Mouse (Mus musculus): Measurements from ENCODE around the gene Ahsg. TPM values are rescaled to one million over a fixed set of nuclear protein-coding genes. Genes with fewer than 3 reads are reported as not detected.

The Ahsg gene
- total and polyA plus RNA-seq, 3 experiments: 0.13 TPM; not detected in 2

- TF ChIP-seq HCFC1 (IDR thresholded peaks at IDR 0.05; ENCODE audit: low read depth, low read length): no peak
- TF ChIP-seq ZNF384 (IDR thresholded peaks at IDR 0.05; ENCODE audit: low read depth, low read length): no peak
- no peak for TF ChIP-seq TBP (IDR thresholded peaks at IDR 0.05; ENCODE audit: low read depth, low read length)
- TF ChIP-seq GATA1 (IDR thresholded peaks at IDR 0.05; ENCODE audit: low read depth, low read length): no peak
- TF ChIP-seq MXI1 (IDR thresholded peaks at IDR 0.05; ENCODE audit: low read depth, low read length): no peak
- TF ChIP-seq SIN3A (IDR thresholded peaks at IDR 0.05; ENCODE audit: low read length): no peak
- TF ChIP-seq USF2 (IDR thresholded peaks at IDR 0.05; ENCODE audit: borderline replicate concordance in 1 of 2, insufficient read depth in 1 of 2, low read depth in 1 of 2, low read length in 2 of 2): no peak
- TF ChIP-seq CHD1 (IDR thresholded peaks at IDR 0.05; ENCODE audit: low read depth, low read length): no peak
- no peak for TF ChIP-seq ETS1 (IDR thresholded peaks at IDR 0.05; ENCODE audit: low read depth, low read length)
- no peak for TF ChIP-seq NELFE (IDR thresholded peaks at IDR 0.05; ENCODE audit: low read depth, low read length)
- TF ChIP-seq BHLHE40 (IDR thresholded peaks at IDR 0.05; ENCODE audit: borderline replicate concordance, low read depth, low read length): no peak
- TF ChIP-seq MAFK (IDR thresholded peaks at IDR 0.05; ENCODE audit: borderline replicate concordance, low read depth, low read length): no peak
- no peak for TF ChIP-seq TAL1 (IDR thresholded peaks at IDR 0.05; ENCODE audit: low read length)
- TF ChIP-seq E2F4 (IDR thresholded peaks at IDR 0.05; ENCODE audit: borderline replicate concordance, low read depth, low read length): no peak
- TF ChIP-seq KAT2A (conservative IDR thresholded peaks at IDR 0.05; ENCODE audit: low read depth, low read length): no peak
- TF ChIP-seq POLR2AphosphoS5 (IDR thresholded peaks at IDR 0.05; ENCODE audit: borderline replicate concordance, low read depth, low read length): no peak
- TF ChIP-seq POLR2A (IDR thresholded peaks at IDR 0.05; ENCODE audit: control insufficient read depth in 1 of 2, insufficient read depth in 1 of 2, low read depth in 1 of 2, low read length in 2 of 2, poor library complexity in 1 of 2): no peak
- Histone ChIP-seq H3K27me3 (ENCODE audit: control insufficient read depth in 1 of 2, insufficient read depth in 2 of 2, low read length in 2 of 2) (no peaks in the 10 kb centered on the region), H3K27ac (ENCODE audit: control insufficient read depth, low read depth, low read length) (no peak overlapping the region), H3K9ac (ENCODE audit: control insufficient read depth, low read depth, low read length, poor library complexity, severe bottlenecking) (no peak overlapping the region), H3K36me3 (ENCODE audit: control insufficient read depth in 1 of 2, insufficient read depth in 2 of 2, low read length in 2 of 2) (peaks cover 0 to 20% of the 10 kb centered on the region in 2 experiments; a peak in 2 of 4 replicates), H3K4me1 (ENCODE audit: control insufficient read depth in 1 of 2, insufficient read depth in 2 of 2, low read length in 2 of 2) (peaks cover 18 to 28% of the 10 kb centered on the region in 2 experiments; a peak in 3 of 4 replicates), H3K4me3 (ENCODE audit: control insufficient read depth in 1 of 2, insufficient read depth in 1 of 2, low read depth in 2 of 2, low read length in 2 of 2) (no peak overlapping the region), H3K9me3 (replicated peaks; ENCODE audit: insufficient read depth, low read length) (no peaks in the 10 kb centered on the region), H3K79me2 (ENCODE audit: control insufficient read depth, insufficient read depth, low read length, poor library complexity) (no peaks in the 10 kb centered on the region)
- no peak for DNase-seq (ENCODE audit: low read depth, low spot score)
Measured at GRCm38 (mm10) chr16:22877660-22878390, 13.3 kb upstream of the Ahsg start.

- Histone ChIP-seq H3K9me3 (replicated peaks; ENCODE audit: insufficient read depth, low read length) (no peaks in the 10 kb centered on the region), H3K79me2 (ENCODE audit: control insufficient read depth, insufficient read depth, low read length, poor library complexity) (no peaks in the 10 kb centered on the region), H3K9ac (ENCODE audit: control insufficient read depth, low read depth, low read length, poor library complexity, severe bottlenecking) (no peak overlapping the region), H3K27ac (ENCODE audit: control insufficient read depth, low read depth, low read length) (no peak overlapping the region), H3K4me3 (ENCODE audit: control insufficient read depth in 1 of 2, insufficient read depth in 1 of 2, low read depth in 2 of 2, low read length in 2 of 2) (no peak overlapping the region), H3K4me1 (ENCODE audit: control insufficient read depth in 1 of 2, insufficient read depth in 2 of 2, low read length in 2 of 2) (peaks cover 19 to 35% of the 10 kb centered on the region in 2 experiments; a peak in 3 of 4 replicates), H3K27me3 (ENCODE audit: control insufficient read depth in 1 of 2, insufficient read depth in 2 of 2, low read length in 2 of 2) (no peaks in the 10 kb centered on the region), H3K36me3 (ENCODE audit: control insufficient read depth in 1 of 2, insufficient read depth in 2 of 2, low read length in 2 of 2) (peaks cover 0 to 28% of the 10 kb centered on the region in 2 experiments; a peak in 2 of 4 replicates)
- no peak for DNase-seq (ENCODE audit: low read depth, low spot score)
- TF ChIP-seq CHD1 (IDR thresholded peaks at IDR 0.05; ENCODE audit: low read depth, low read length) (no peak), MXI1 (IDR thresholded peaks at IDR 0.05; ENCODE audit: low read depth, low read length) (no peak), ETS1 (IDR thresholded peaks at IDR 0.05; ENCODE audit: low read depth, low read length) (no peak), E2F4 (IDR thresholded peaks at IDR 0.05; ENCODE audit: borderline replicate concordance, low read depth, low read length) (no peak), UBTF (IDR thresholded peaks at IDR 0.05; ENCODE audit: borderline replicate concordance, insufficient read depth, low read depth, low read length) (no peak), MAFK (IDR thresholded peaks at IDR 0.05; ENCODE audit: borderline replicate concordance, low read depth, low read length) (no peak), USF1 (IDR thresholded peaks at IDR 0.05; ENCODE audit: low read depth, low read length) (no peak), JUND (IDR thresholded peaks at IDR 0.05; ENCODE audit: low read depth, low read length) (no peak), NELFE (IDR thresholded peaks at IDR 0.05; ENCODE audit: low read depth, low read length) (no peak), ZC3H11A (IDR thresholded peaks at IDR 0.05; ENCODE audit: low read depth, low read length) (no peak), SMC3 (IDR thresholded peaks at IDR 0.05; ENCODE audit: low read depth, low read length) (no peak), TBP (IDR thresholded peaks at IDR 0.05; ENCODE audit: low read depth, low read length) (no peak), POLR2AphosphoS2 (IDR thresholded peaks at IDR 0.05; ENCODE audit: low read length) (no peak), MYB (IDR thresholded peaks at IDR 0.05; ENCODE audit: low read depth, low read length) (no peak), MEF2A (IDR thresholded peaks at IDR 0.05; ENCODE audit: extremely low read depth, insufficient replicate concordance, low read depth, low read length, poor library complexity, severe bottlenecking) (no peak), ELF1 (IDR thresholded peaks at IDR 0.05; ENCODE audit: low read depth, low read length) (no peak), USF2 (IDR thresholded peaks at IDR 0.05; ENCODE audit: borderline replicate concordance in 1 of 2, insufficient read depth in 1 of 2, low read depth in 1 of 2, low read length in 2 of 2) (no peak), ZNF384 (IDR thresholded peaks at IDR 0.05; ENCODE audit: low read depth, low read length) (no peak), POLR2A (IDR thresholded peaks at IDR 0.05; ENCODE audit: control insufficient read depth in 1 of 2, insufficient read depth in 1 of 2, low read depth in 1 of 2, low read length in 2 of 2, poor library complexity in 1 of 2) (no peak), HCFC1 (IDR thresholded peaks at IDR 0.05; ENCODE audit: low read depth, low read length) (no peak)
Measured at GRCm38 (mm10) chr16:22878716-22879115, 12.4 kb upstream of the Ahsg start.

Data from MEL (cell line).